Mouse (Mus musculus) kidney, adult 2 months (tissue): Measurements from ENCODE around the gene Klhdc8b. TPM values are rescaled to one million over a fixed set of nuclear protein-coding genes. Genes with fewer than 3 reads are reported as not detected.
A peak's percentile ranks its signal among the peaks of the same experiment; 100 is the strongest.

Experiments used
- DNase-seq: peaks from one replicate; pipeline ENCODE4 v3.0.0; 2021
- H3K27ac ChIP-seq: fragments of 200-500 bp; 2 replicates; pipeline ENCODE4 v1.5.1; 2012; ENCODE audit warnings: low read depth, low read length, control low read depth, inconsistent platforms; ENCODE audit not compliant: insufficient read depth
- H3K27me3 ChIP-seq: fragments of 200-500 bp; replicated peaks from 2 replicates; pipeline ENCODE4 v1.6.1; 2012; ENCODE audit warnings: mild to moderate bottlenecking, moderate library complexity, low read length, inconsistent platforms; ENCODE audit not compliant: control insufficient read depth, insufficient read depth
- H3K36me3 ChIP-seq: fragments of 200-500 bp; 2 replicates; pipeline ENCODE4 v1.6.1; 2012; ENCODE audit warnings: mild to moderate bottlenecking, moderate library complexity, low read length, inconsistent platforms; ENCODE audit not compliant: control insufficient read depth, insufficient read depth
- H3K4me1 ChIP-seq: fragments of 200-500 bp; 2 replicates; pipeline ENCODE4 v1.6.1; 2011; ENCODE audit warnings: low read length; ENCODE audit not compliant: control insufficient read depth, insufficient read depth
- H3K4me3 ChIP-seq: fragments of 200-500 bp; 2 replicates; pipeline ENCODE4 v1.5.1; 2011; ENCODE audit warnings: mild to moderate bottlenecking, low read depth, low read length, control low read depth; ENCODE audit not compliant: insufficient read depth
- CTCF ChIP-seq: fragments of 200-500 bp; conservative IDR thresholded peaks from 2 replicates; pipeline ENCODE4 v1.5.1; 2011; ENCODE audit warnings: low read depth, mild to moderate bottlenecking, control low read depth, low read length, moderate library complexity, mixed read lengths; ENCODE audit not compliant: insufficient read depth, insufficient read length
- POLR2A ChIP-seq: fragments of 200-500 bp; IDR thresholded peaks from one replicate; pipeline ENCODE4 v1.6.1; 2011; ENCODE audit warnings: low read depth, low read length, control low read depth
- WGBS: fragments of 180-500 bp; shearing (Covaris S2); methylation state at CpG from one replicate; pipeline ENCODE4 v1.1.7; 2018; 5-methylcytosine and 5-hydroxymethylcytosine counted together
- polyA plus RNA-seq: library from polyadenylated mRNA; depleted of rRNA; stranded (reverse); fragments of >200 nt; gene quantifications from 2 replicates; pipeline ENCODE4 v1.2.3, GENCODE M21; 2012

Klhdc8b gene
- polyA plus RNA-seq, 1 experiment: 35.0 TPM

DNA sequence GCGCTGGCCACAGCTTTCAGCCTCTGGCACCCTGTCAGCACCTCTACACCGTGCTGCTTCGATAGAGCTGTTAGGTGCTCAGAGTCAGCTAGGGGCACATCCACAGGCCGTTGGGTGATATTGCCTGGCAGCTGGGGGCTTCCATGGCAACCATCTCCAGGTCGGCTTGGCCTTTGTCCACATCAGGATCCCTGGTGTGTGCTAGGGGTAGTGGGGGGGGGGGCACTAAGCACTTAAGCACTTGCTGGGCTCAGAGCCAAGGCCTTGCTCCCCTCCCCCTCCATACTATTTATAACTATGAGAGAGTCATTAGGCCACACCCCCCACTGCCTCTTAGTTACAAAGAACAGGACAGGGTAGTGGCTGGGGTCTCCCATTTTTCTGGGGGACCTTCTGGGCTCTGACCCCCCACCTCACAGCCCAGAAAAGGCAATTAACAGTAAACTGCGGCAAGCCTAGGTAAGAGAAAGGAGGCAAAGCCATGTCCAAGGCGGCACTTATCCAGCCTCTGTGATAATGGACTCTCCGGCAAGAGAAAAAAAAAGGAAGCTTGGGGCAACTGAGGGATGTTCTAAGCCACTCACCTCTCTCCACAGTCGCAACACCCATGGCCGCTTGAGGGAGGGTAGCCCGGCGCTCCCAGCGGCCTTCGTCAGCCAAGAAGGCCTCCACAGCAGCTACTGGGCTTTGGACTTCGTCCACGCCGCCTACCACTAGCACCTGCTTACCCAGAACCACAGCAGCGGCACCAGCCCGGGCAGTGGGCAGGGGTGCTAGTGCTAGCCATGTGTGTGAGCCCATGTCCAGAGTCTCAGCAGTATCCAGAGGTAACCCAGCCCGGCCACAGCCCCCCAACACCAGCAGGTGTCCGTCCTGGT, 10.8 kb downstream of the Klhdc8b start:
- WGBS: 56% methylated on average over 21 of the region's 21 CpGs
- no peak for TF ChIP-seq POLR2A
- no peak for TF ChIP-seq CTCF
- Histone ChIP-seq H3K4me3 (no peak overlapping the region), H3K4me1 (peaks cover 7% of the 10 kb centered on the region), H3K27me3 (no peaks in the 10 kb centered on the region), H3K36me3 (no peaks in the 10 kb centered on the region), H3K27ac (no peak overlapping the region)
- peak; percentile 43 for DNase-seq

DNA sequence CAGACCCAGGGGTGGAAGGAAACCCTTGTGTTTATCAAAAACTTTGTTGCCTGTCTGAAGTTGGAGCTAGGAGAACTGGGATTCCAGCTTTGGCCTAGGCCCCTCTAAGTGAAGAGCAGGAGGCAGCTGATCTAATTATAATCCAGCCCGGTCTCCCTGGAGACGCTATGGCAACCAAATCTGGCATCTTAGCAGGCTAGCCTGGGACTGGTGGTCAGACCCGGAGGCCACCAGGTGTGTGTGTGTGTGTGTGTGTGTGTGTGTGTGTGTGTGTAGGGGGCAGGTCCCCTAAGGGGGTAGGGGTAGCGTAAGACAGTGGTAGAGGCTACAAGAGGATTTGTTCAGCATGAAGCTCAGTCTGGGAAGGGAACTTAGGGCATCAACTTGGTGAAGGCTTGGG, 11.5 kb downstream of the Klhdc8b start:
- no peaks in the 10 kb centered on the region for H3K27me3 ChIP-seq
- TF ChIP-seq POLR2A: no peak
- TF ChIP-seq CTCF: no peak
- H3K27ac ChIP-seq: no peak overlapping the region
- DNase-seq: no peak
- H3K36me3 ChIP-seq: no peaks in the 10 kb centered on the region
- H3K4me1 ChIP-seq: peaks cover 7% of the 10 kb centered on the region
- WGBS: 73% methylated on average over 4 of the region's 4 CpGs
- no peak overlapping the region for H3K4me3 ChIP-seq

DNA sequence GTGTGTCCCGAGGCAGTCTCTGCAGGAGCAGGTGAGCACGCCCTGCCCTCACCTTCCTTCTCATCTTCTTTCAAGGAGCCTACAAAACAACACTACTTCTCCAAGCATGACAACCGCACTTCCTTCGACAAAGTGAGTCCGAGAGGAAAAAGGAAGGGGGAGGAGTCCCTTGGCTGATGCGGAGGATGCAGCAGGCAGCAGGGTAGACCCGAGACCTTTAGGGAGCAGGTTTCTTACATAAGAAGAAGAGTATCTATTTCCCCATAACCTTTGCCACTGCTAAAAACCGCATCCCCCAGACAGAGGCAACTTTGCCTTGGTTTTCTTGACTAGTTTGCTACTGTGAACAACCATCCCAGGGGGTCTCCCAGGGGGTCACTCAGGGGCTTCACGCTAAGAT, 16.3 kb downstream of the Klhdc8b start:
- DNase-seq: no peak
- Histone ChIP-seq H3K4me1 (no peaks in the 10 kb centered on the region), H3K36me3 (no peaks in the 10 kb centered on the region), H3K27me3 (no peaks in the 10 kb centered on the region), H3K4me3 (no peak overlapping the region), H3K27ac (no peak overlapping the region)
- TF ChIP-seq CTCF: no peak
- TF ChIP-seq POLR2A: no peak
- 46% methylated on average over 9 of the region's 9 CpGs for WGBS

DNA sequence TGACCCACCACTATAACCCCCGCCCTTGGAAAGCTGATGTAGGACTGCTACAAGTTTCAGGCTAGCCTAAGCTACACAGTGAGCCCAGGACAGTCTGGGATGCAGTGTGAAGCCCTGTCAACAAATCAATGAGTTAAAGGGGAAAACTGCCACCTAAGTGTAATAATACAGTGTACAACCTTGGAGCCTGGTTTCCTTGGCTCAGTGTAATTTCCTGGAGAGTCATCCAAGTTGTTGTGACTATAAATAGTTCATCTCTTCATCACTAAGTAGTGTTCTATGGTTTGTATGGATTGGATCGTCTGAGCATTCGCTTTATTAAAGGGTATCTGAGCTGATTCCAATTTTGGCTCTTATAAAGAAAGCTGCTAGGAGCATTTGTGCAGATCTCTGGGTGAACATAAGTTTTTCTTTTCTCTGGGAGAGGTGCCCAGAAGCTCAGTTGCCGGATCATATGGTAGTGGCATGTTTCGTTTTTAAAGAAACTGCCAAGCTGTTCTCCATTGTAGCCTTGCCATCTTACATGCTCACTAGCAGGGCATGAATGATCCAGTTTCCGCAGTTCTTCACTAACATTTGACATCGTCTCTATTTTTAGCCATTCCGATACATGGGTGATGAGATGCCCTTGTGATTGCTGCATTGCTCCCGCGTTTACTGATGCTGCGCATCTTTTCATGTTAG, 20.0 kb downstream of the Klhdc8b start:
- Histone ChIP-seq H3K27me3 (no peaks in the 10 kb centered on the region), H3K27ac (no peak overlapping the region), H3K4me3 (no peak overlapping the region), H3K36me3 (no peaks in the 10 kb centered on the region), H3K4me1 (no peaks in the 10 kb centered on the region)
- DNase-seq: no peak
- TF ChIP-seq POLR2A (no peak), CTCF (no peak)
- WGBS: 78% methylated on average over 11 of the region's 11 CpGs

DNA sequence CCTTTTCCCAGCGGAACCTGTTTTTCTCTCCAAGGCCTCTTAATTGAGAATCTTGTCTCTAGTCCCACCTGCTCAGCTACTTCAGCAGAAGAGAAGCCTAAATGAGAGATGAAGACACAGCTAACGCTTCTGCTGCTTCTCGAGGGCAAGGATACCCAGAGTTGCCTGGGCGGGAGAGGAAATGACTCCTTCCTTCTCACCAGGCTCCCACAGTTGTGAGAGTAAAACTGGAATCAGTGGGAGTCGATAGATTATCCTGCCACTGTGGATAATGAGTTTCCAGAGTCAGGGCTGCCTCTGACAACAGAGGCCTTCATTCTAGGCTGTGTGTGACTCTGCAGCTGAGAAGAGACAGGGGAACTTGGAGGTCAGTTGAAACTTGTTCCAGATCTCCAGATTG, 20.9 kb downstream of the Klhdc8b start:
- H3K4me1 ChIP-seq: no peaks in the 10 kb centered on the region
- TF ChIP-seq POLR2A (no peak), CTCF (no peak)
- H3K27me3 ChIP-seq: no peaks in the 10 kb centered on the region
- no peak overlapping the region for H3K27ac ChIP-seq
- DNase-seq: no peak
- WGBS: 65% methylated on average over 5 of the region's 5 CpGs
- H3K4me3 ChIP-seq: no peak overlapping the region
- H3K36me3 ChIP-seq: no peaks in the 10 kb centered on the region

DNA sequence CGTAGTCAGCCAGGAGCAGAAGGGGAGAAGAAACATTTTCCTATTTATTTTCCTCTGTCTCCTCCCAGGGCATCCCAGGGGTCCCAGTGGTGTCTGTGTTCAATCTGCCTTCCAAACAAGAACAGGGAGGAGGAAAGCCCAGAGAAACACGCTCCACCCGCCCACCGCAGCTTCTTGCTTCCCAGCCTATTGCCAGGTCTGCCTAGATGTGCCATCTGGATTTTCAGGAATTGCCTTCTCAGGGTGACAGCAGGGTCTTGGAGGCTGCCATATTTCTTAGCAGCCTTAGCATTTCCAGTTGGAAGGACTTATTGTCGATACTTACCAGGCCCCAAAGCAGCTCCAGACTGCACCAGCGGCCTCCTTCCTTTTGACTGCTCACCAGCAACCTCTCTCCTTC, 22.2 kb downstream of the Klhdc8b start:
- 94% methylated on average over 6 of the region's 6 CpGs for WGBS
- TF ChIP-seq CTCF (no peak), POLR2A (no peak)
- DNase-seq: no peak
- no peaks in the 10 kb centered on the region for H3K27me3 ChIP-seq
- no peaks in the 10 kb centered on the region for H3K4me1 ChIP-seq
- no peaks in the 10 kb centered on the region for H3K36me3 ChIP-seq
- no peak overlapping the region for H3K27ac ChIP-seq
- no peak overlapping the region for H3K4me3 ChIP-seq

DNA sequence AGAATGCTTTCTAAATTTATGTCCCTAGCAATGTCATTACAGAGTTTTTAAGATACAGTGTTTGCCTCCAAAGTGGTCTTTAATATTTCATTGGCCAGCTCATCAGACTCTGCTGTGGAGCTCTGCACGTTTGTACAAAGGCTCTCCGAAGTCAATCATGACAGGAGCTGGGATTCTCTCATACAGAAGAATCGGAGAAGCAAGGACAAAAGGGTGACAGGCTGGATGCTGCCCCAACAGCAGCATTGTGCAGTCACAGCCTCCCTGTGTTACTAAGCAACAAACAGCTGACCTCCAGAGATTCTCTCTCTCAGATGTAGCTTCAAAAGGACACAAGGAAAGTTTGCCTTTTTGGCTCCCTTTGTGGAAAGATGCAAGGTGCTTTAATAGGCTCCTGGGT, 25.2 kb downstream of the Klhdc8b start, which contains the start of gene BC048562:
TSS of gene BC048562 (plus strand) at position 301 of the 400 bp plus-strand sequence.
- DNase-seq: no peak
- no peak within 1 kb of the TSS for H3K27ac ChIP-seq
- H3K4me3 ChIP-seq: no peak within 1 kb of the TSS
- H3K36me3 ChIP-seq: no peaks in the 10 kb centered on the region
- no peak for TF ChIP-seq CTCF
- TF ChIP-seq POLR2A: no peak
- H3K4me1 ChIP-seq: no peaks in the 10 kb centered on the region; the same call in 1 of the 2 replicates
- H3K27me3 ChIP-seq: no peaks in the 10 kb centered on the region
- 86% methylated on average over 3 of the region's 3 CpGs for WGBS
